Mouse (Mus musculus): ENCODE measurements around the gene Pabpn1l.
A peak's percentile ranks its signal among the peaks of the same experiment; 100 is the strongest.

Pabpn1l gene

DNA sequence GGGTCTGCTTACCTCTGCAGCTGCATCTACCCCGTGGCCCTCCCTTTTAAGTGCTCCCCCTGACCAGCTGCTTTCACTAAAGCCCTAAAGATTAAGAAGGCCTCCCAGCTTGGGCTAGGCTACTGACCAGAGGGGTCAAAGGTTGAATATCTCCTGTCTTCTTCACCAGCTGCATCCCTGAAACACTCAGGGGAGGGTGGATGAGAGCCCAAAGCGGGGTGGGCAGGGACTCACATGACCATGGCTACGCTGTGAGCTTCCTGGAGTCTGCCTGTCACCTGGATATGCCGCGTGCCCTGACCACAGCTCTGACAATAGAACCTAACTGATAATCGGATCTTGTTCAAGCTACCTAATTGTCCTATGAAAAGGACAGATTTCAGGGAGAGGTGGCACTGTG, at the start of gene Pabpn1l:
Gene Pabpn1l (minus strand): TSS at position 13 of the 400 bp plus-strand sequence.
- DNase-seq (ENCODE audit: low spot score), result no peak

DNA sequence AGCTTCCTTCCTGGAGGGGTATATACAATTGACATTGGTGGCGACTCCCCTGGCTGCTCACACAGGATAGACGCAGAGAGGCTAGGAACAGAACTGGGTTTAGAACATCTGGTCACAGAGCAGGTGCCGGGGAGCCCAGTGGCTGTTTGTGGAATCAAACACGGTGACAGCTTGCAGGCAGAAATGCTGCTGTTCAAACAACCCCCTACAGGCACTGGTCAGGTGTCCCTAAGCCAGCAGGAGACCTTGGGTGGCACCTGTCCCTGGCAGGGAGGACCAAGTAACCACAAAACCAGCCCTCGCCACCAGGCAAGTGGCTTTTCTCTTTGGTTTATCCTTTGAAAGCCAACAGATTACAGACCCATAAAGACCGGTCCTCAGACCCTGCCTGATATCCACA, 49.4 kb upstream of the Pabpn1l start:
- DNase-seq (ENCODE audit: low spot score), result no peak

GRCm38 (mm10) chr8:122670718-122671117, 48.2 kb upstream of the Pabpn1l start:
- DNase-seq (ENCODE audit: low spot score), result no peak

GRCm38 (mm10) chr8:122670001-122670400, 47.5 kb upstream of the Pabpn1l start:
- DNase-seq (ENCODE audit: low spot score), result no peak

- no peak for DNase-seq (ENCODE audit: low spot score)
Measured at GRCm38 (mm10) chr8:122669370-122669769, 46.8 kb upstream of the Pabpn1l start.

GRCm38 (mm10) chr8:122667854-122668253, 45.3 kb upstream of the Pabpn1l start:
- no peak for DNase-seq (ENCODE audit: low spot score)

DNA sequence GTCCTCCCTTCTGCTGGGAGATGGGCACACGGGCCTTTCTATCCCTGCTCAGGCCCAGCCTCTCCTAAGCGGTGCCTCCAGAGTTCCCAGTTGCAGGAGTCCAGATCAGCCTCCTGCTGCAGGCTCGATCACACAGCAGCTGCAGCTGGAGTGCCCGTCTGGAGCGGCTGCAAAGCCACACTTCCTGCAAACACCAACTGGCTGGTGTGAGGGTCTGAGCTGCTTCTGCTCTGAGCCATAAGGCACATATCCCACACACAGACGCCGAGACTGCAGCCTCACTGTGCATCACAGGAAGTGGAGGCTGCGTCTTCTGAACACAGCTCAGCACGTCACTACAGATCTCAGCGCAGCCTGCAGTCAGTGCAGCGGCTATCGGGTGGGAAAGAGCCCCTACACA, 44.3 kb upstream of the Pabpn1l start:
- DNase-seq (ENCODE audit: low spot score), result no peak

GRCm38 (mm10) chr8:122666338-122666764, 43.8 kb upstream of the Pabpn1l start:
- DNase-seq (ENCODE audit: low spot score), result no peak

DNA sequence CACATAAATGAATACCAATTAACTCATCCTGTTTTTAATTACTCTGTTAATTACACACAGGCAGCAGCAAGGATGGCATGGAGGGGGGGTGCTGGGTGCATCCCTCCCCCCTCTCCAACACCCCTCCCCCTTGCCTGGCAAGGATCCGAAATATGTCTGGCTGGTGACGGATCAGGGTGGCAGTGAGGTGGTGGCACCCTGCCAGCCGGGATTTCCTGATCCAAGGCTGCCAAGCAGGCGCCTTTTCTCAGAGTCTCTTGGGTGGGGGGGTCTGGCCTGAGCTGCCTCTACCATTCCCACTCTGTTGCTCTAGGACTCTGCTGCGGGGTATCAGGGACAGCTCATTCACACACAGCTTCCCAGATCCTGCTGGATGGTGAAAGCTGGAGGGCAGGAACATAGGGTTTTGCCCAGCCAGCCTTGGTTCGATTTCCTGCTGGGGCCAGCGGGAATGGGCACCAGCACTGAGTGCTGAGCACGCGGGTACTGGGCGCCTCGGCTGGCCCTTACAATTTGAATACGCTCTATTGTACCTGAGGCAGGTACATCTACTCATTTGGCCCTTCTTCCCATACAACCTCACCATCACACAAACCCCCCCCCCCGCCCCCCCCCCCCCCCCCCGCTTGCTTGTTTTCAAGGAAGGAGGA, 43.3 kb upstream of the Pabpn1l start:
- DNase-seq (ENCODE audit: low spot score), result no peak

- no peak for DNase-seq (ENCODE audit: low spot score)
Measured at GRCm38 (mm10) chr8:122665221-122665620, 42.7 kb upstream of the Pabpn1l start.

- DNase-seq (ENCODE audit: low spot score), result no peak
Measured at GRCm38 (mm10) chr8:122663670-122664069, 41.1 kb upstream of the Pabpn1l start.

GRCm38 (mm10) chr8:122663106-122663505, 40.6 kb upstream of the Pabpn1l start:
- no peak for DNase-seq (ENCODE audit: low spot score)

- no peak for DNase-seq (ENCODE audit: low spot score)
Measured at GRCm38 (mm10) chr8:122661894-122662293, 39.4 kb upstream of the Pabpn1l start.

- peak; percentile 82 for DNase-seq (ENCODE audit: low spot score)
Measured at GRCm38 (mm10) chr8:122661138-122661537, 38.6 kb upstream of the Pabpn1l start.

- DNase-seq (ENCODE audit: low spot score), result no peak
Measured at GRCm38 (mm10) chr8:122660022-122660421, 37.5 kb upstream of the Pabpn1l start.

GRCm38 (mm10) chr8:122658807-122659160, 36.2 kb upstream of the Pabpn1l start:
- DNase-seq (ENCODE audit: low spot score), result no peak

DNA sequence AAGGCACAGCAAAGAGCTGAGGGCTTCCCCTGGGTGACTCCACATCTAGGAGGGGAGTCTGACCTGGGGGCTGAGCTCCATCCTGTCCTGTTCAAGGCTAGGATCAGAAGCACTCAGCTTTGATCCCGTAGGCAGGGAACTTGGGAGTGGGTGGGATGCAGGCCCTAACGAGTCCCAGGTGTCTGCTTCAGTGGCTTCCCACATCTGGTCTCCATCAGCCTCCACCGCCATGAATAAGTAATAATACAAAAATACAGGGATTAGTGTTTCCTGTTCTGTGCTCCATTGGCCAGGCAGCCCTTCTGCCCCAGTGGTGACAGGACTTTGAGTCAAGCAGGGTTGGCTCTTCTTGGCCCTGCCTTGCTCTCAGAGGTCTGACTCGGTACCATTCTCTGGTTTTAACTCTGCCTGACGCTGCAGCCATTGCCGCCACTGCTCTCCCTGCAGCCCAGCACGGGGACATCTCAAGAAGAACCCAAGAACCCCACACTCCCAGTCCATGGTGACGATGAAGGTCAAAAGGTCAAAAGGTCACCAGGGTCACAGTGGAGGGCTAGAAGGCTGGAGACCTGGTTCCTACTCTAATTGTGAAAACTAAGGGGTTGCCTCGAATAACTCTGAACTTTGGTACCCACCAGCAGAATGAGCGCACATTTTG, 35.7 kb upstream of the Pabpn1l start:
- peak; percentile 82 for DNase-seq (ENCODE audit: low spot score)

- DNase-seq (ENCODE audit: low spot score), result no peak
Measured at GRCm38 (mm10) chr8:122656056-122656999, 33.8 kb upstream of the Pabpn1l start.

DNA sequence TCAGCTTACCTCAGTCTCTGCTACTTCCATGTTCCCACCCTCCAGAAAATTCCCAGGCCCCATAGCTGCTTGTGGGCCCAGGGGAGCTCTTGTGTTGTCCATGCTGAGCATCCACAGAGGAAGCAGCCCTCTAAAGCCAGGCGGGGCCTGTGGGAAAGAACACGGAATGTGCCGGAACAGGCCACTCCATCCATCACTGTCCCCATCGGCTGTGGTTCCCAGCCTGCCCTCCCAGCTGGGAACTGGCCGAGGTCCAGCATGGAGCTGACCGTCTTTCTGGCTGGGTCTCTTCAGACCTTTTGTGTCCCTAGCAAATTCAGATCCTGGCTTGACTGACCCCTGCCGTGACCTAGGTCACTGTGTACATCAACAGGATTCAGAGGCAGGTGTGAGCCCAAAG, 32.2 kb upstream of the Pabpn1l start:
- no peak for DNase-seq (ENCODE audit: low spot score)

- DNase-seq (ENCODE audit: low spot score), result no peak
Measured at GRCm38 (mm10) chr8:122652643-122653042, 30.1 kb upstream of the Pabpn1l start.

DNA sequence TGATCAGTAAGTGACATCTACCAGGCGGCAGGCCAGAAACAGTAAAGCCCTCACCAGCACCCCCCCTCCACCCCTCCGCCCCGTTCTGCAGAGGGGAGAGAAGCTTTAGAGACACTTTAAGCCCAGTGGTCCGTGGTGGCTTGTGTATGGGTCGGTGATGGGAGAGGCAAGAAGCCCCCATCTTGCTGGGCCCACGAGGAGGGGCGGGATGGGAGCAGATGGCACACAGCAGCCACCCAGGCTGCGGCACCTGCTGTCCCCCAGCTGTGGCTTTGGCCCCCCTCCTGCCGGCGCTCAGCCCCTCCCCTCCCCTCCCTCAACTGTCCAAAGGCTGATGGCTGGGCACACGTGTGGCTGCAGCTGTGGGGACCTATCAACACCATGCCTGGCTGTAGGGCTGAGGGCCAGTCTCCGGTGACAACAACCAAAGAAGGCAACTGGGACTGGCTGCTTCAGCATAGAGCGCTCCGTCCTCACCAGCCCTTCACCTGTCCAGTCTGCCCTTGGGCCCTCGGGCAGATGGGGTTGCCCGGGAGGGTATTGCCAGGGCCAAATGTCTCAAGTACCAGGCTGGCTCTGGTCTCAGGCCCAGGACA, 28.9 kb upstream of the Pabpn1l start:
- no peak for DNase-seq (ENCODE audit: low spot score)

DNA sequence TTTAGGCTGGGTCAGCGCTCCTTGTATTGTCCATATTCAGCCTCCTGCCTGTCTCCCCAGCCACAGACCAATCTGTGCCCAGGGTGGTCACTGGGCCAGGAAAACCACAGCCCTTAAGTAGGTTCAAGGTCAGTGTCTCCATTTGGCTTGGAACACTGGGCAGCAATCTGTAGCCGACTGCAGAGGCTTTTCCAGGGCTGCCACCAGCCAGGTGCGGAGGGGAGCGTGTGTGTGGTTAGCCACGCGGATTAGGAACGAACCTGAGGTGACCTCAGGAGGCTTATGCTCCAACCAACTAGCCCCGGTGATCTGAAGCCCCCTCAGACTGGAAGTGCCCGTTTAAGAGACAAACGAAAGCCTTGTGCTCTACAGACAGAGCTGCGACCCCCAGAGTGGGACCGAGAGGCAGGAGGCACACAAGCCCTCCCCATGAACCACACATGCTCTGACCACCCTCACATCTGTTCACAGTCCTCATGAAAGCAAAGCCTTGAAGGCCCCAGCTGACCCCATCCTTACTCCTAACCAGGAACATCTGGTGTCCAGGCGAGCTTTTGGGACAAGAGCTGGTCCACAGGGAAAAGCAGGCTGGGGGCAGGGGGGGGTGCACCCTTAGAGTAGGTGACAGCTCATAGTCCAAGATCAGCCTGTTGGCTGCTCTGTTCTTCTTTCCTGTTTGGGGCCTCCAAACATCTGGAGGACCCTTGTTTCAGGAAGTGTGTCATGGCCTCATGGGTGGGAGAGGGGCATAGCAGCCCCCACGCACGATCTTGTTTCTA, 25.8 kb upstream of the Pabpn1l start:
- peak; percentile 52 for DNase-seq (ENCODE audit: low spot score)

All from embryo, embryonic 10.5 days (tissue).